Mouse (Mus musculus) heart, embryonic 16.5 days (tissue): ENCODE data around the gene P2rx7. TPM values are rescaled to one million over a fixed set of nuclear protein-coding genes. Genes with fewer than 3 reads are reported as not detected.

Source experiments
- ATAC-seq: fragments of 200-750 bp; cut with Nextera tagmentation; replicated peaks from 2 replicates; pipeline ENCODE4 v1.8.0; 2017; ENCODE audit warnings: moderate number of reproducible peaks; ENCODE audit not compliant: insufficient read depth, low FRiP score; ENCODE audit errors: extremely low read depth
- H3K27ac ChIP-seq: fragments of 300-500 bp; sonication (generic); 2 replicates; pipeline ENCODE4 v1.5.1; 2014; ENCODE audit warnings: mild to moderate bottlenecking, low read length, control low read depth, moderate library complexity
- H3K27me3 ChIP-seq: fragments of 300-500 bp; sonication (generic); 2 replicates; pipeline ENCODE4 v1.6.1; 2014; ENCODE audit warnings: low read length, mixed read lengths; ENCODE audit not compliant: control insufficient read depth, insufficient read depth
- H3K36me3 ChIP-seq: fragments of 300-500 bp; sonication (generic); 2 replicates; pipeline ENCODE4 v1.6.1; 2014; ENCODE audit not compliant: control insufficient read depth, insufficient read depth
- H3K4me1 ChIP-seq: fragments of 300-500 bp; sonication (generic); 2 replicates; pipeline ENCODE4 v1.6.1; 2014; ENCODE audit warnings: low read length, mixed read lengths; ENCODE audit not compliant: control insufficient read depth, insufficient read depth
- H3K4me2 ChIP-seq: fragments of 300-500 bp; sonication (generic); 2 replicates; pipeline ENCODE4 v1.6.1; 2014; ENCODE audit warnings: low read depth, mild to moderate bottlenecking, control low read depth, low read length
- H3K4me3 ChIP-seq: fragments of 300-500 bp; sonication (generic); 2 replicates; pipeline ENCODE4 v1.5.1; 2014; ENCODE audit warnings: mild to moderate bottlenecking, control low read depth, low read length
- H3K9ac ChIP-seq: fragments of 300-500 bp; sonication (generic); 2 replicates; pipeline ENCODE4 v1.6.1; 2014; ENCODE audit warnings: low read length, control low read depth
- H3K9me3 ChIP-seq: fragments of 300-500 bp; sonication (generic); replicated peaks from 2 replicates; pipeline ENCODE4 v1.6.1; 2016; ENCODE audit warnings: low read length; ENCODE audit not compliant: control insufficient read depth
- WGBS: fragments of 180-500 bp; shearing (Covaris S2); extraction: QIAGEN DNeasy Blood & Tissue Kit; methylation state at CpG from one replicate; pipeline ENCODE4 v1.1.7; 2014; 5-methylcytosine and 5-hydroxymethylcytosine counted together
- polyA plus RNA-seq: library from polyadenylated mRNA; unstranded; fragments of >200 nt; fragmentation: Nextera tagmentation; extraction: Ambion mirVana; gene quantifications from 2 replicates; pipeline ENCODE4 v1.2.1, GENCODE M21; 2015

Gene P2rx7
- polyA plus RNA-seq, 1 experiment from 2014 or later: 2.7 TPM

DNA sequence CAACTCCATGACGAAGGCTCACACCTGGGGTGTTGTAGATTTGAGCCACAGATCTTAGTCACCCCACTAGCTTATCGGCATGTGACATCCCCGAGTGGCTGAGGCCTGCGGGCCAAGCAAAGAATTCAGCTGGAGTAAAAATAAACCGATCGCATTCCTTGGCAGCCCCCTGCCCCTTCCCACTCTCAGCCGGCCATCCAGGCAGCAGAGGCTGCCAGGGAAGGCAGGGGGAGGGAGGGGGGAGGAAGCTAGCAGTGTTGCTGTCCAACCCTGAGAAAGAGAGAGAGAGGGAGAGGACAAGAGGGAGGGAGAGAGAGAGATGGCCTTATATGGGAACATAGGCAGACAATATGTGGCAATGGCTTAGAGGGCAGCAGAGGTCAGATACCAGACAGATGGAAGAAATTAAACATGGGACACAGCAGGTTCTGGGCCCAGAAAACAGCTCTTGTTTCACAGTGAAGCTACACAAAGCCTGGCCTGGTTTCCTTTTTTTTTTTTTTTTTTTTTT lies 22.3 kb upstream of the P2rx7 start:
- no peaks in the 10 kb centered on the region for H3K36me3 ChIP-seq
- 6% methylated on average over 7 of the region's 7 CpGs for WGBS
- ATAC-seq: peak; percentile 94
- no peaks in the 10 kb centered on the region for H3K27me3 ChIP-seq
- H3K4me3 ChIP-seq: no peak overlapping the region
- no peaks in the 10 kb centered on the region for H3K9me3 ChIP-seq
- H3K4me1 ChIP-seq: peaks cover 38% of the 10 kb centered on the region
- H3K4me2 ChIP-seq: 0 out of 2 replicates have a peak overlapping the region, but pooled peaks have one; percentile 7
- peak overlapping the region; percentile 56 for H3K9ac ChIP-seq
- H3K27ac ChIP-seq: peak overlapping the region; percentile 98

DNA sequence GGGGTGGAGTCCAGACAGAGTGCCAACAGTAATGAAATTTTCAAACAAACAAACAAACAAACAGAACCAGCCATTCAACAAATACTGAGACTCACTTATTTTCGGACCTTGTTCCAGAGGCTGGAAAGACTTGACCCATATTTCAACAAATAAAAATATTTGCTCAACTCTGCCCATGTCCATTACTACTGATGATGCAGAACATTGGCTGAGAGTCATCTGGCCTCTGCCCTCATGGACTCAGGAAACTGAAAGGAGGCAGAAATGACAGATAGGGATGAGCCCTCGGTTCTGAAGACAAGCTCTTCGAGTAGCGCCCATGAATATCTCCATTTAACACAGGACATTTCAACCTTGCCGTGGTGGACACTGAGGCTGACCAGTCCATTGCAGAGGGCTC lies 21.2 kb upstream of the P2rx7 start:
- no peak for ATAC-seq
- Histone ChIP-seq H3K27me3 (no peaks in the 10 kb centered on the region), H3K9ac (no peak overlapping the region), H3K4me1 (peaks cover 42% of the 10 kb centered on the region), H3K9me3 (no peaks in the 10 kb centered on the region), H3K4me2 (no peak overlapping the region), H3K36me3 (no peaks in the 10 kb centered on the region), H3K4me3 (no peak overlapping the region), H3K27ac (peak overlapping the region; percentile 98)
- 89% methylated on average over 5 of the region's 5 CpGs for WGBS

DNA sequence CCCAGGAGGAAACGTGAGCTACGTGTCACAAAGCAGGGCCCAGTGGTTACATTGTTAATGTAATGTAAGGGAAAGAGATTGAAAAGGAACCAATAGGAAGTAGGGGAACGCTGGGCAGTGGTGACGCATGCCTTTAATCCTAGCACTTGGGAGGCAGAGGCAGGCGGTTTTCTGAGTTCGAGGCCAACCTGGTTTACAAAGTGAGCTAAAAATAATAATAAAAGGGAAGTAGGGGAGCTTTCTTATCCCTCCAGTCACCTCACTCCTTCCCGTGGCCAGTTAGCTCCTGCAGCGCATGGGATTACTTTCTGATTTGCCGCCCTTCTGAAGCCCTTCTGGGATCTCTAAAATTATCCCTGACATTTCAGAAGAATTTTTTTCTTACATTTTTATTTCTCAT lies 19.9 kb upstream of the P2rx7 start:
- H3K36me3 ChIP-seq: no peaks in the 10 kb centered on the region
- 74% methylated on average over 9 of the region's 9 CpGs for WGBS
- no peak for ATAC-seq
- H3K9ac ChIP-seq: no peak overlapping the region
- H3K4me2 ChIP-seq: no peak overlapping the region
- no peak overlapping the region for H3K27ac ChIP-seq
- H3K4me3 ChIP-seq: no peak overlapping the region
- H3K27me3 ChIP-seq: no peaks in the 10 kb centered on the region
- no peaks in the 10 kb centered on the region for H3K9me3 ChIP-seq
- H3K4me1 ChIP-seq: peaks cover 33% of the 10 kb centered on the region

DNA sequence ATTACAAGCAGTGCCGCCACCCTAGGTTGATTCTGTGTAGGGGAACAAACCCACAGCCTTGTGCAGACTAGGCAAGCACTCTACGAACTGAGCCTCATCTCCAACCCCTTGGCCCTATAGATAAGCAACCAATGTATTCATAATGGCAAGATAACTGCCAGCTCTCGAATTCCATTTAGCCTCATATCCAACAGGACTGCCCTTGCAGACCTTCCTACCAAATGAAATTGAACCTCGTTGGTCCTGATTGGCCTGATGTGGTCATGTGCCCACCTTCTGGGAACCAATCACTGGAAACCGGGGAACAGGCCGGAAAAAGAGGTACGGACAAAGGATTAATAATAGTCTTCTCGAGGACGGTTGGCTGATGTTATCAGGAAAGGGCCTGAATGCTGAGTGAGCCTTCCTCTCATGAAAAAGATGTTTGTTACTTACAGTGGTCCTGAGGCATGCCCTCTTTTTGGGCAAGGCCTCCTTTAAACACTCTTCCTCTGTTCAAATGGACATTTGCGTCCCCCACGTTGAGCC lies 18.7 kb upstream of the P2rx7 start:
- 77% methylated on average over 11 of the region's 11 CpGs for WGBS

DNA sequence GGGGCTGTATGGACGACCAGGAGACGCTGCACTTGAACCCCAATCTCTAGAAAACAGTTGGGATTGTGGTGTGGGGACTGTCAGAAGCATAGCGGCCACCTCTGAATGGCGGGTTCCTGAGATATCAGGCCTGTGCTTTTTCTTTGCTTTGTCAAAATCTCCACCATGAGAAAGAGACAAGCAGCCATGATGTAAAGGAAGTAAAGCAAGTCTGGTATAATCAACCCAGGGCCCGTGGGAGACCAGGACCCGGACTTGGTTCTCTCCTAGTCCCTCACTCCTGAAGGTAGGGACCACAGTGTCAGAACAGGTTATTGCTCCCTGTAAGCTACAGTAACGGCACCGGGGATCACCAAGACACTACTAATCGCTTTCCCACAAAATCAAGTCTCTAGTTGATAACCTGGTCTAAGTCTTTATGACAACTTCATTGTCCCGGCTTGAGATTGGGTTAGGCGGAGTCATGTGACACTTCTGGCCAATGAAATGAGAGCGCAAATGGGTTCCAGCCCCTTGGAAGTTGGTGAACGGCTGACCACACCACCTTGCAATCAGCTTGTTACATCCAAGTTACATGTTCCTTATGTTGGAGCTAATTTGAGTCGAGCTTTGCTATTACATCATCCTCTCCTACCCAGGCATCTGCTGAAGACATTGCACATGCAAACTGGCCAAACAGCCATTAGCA lies 18.0 kb upstream of the P2rx7 start:
- H3K4me3 ChIP-seq: no peak overlapping the region
- no peak overlapping the region for H3K27ac ChIP-seq
- no peaks in the 10 kb centered on the region for H3K36me3 ChIP-seq
- no peaks in the 10 kb centered on the region for H3K9me3 ChIP-seq
- no peak overlapping the region for H3K9ac ChIP-seq
- H3K4me2 ChIP-seq: no peak overlapping the region
- H3K4me1 ChIP-seq: peaks cover 20% of the 10 kb centered on the region
- H3K27me3 ChIP-seq: no peaks in the 10 kb centered on the region
- 81% methylated on average over 14 of the region's 14 CpGs for WGBS
- ATAC-seq: no peak

More for the DNA sequence above, 18.7 kb upstream of the P2rx7 start:
- H3K27ac ChIP-seq: no peak overlapping the region
- no peak overlapping the region for H3K4me2 ChIP-seq
- H3K4me3 ChIP-seq: no peak overlapping the region
- no peaks in the 10 kb centered on the region for H3K9me3 ChIP-seq
- H3K9ac ChIP-seq: no peak overlapping the region
- H3K4me1 ChIP-seq: peaks cover 27% of the 10 kb centered on the region
- ATAC-seq: no peak
- H3K36me3 ChIP-seq: no peaks in the 10 kb centered on the region
- no peaks in the 10 kb centered on the region for H3K27me3 ChIP-seq

DNA sequence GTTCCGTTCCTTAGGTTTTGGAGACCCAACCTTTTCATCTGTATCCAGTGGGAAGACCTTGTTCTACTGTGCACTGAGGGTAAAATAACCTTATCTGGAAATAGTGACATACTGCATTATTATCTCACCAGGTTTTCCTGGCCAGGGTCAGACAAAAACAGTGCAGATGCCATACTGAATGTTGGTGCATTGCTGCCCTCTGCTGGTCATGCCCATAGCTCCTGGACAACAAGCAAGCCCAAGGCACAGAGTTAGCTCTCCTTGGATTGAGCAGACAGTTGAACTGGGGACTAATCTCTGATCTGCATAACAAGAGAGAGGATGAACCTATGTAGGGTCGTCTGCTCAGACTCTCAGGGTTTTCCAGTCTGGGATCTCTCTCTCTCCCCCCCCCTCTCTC lies 16.5 kb upstream of the P2rx7 start:
- H3K36me3 ChIP-seq: no peaks in the 10 kb centered on the region
- no peak overlapping the region for H3K4me3 ChIP-seq
- H3K4me1 ChIP-seq: peaks cover 9% of the 10 kb centered on the region
- peak overlapping the region; percentile 43 for H3K27ac ChIP-seq
- H3K4me2 ChIP-seq: no peak overlapping the region
- no peak overlapping the region for H3K9ac ChIP-seq
- WGBS: 17% methylated on average over 2 of the region's 2 CpGs
- H3K27me3 ChIP-seq: no peaks in the 10 kb centered on the region
- peak; percentile 84 for ATAC-seq
- no peaks in the 10 kb centered on the region for H3K9me3 ChIP-seq

DNA sequence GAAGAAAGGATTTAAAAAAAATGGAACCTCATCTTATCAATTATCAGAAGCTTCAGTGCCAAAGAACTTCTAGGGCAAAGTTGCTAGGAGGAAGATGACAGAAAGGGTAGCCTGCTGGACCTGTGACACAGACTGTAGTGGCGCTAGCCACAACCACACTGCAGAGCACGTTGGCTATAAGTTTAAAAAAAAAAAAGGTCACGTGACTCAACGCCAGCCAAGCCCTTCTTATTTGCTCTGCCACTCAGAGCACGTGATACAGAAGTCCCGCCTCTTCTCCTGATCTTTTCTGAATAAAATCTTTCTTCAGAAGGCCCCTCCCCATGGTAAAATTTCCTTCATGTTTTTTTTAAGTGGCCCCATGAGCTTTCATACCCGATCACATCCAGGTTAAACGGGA lies 8.5 kb upstream of the P2rx7 start:
- Histone ChIP-seq H3K4me3 (no peak overlapping the region), H3K27me3 (no peaks in the 10 kb centered on the region), H3K9me3 (no peaks in the 10 kb centered on the region), H3K4me2 (no peak overlapping the region), H3K27ac (no peak overlapping the region), H3K4me1 (peaks cover 3% of the 10 kb centered on the region; the same call in 1 of the 2 replicates), H3K36me3 (no peaks in the 10 kb centered on the region), H3K9ac (no peak overlapping the region)
- ATAC-seq: no peak
- WGBS: 76% methylated on average over 8 of the region's 8 CpGs

DNA sequence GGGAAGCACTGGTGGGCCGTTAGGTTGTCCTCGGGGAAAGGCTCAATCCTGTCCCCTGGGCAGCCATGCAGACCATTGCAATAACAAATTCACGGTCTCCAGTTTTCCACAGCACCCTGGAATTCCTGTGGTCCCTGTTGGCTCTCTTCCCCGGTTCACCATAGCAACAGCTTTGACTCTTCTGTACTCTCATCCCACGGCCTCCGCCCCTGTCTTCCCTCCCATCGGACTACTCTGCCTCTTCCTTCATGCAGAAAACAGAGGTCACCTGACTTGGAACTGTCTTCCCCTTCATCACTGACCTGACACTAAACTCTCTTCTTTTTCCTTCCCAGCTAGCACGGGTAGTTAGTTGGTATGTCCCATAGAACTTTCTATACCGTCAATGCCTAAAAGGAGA lies 7.4 kb upstream of the P2rx7 start:
- Histone ChIP-seq H3K9ac (no peak overlapping the region), H3K27ac (no peak overlapping the region), H3K4me2 (no peak overlapping the region), H3K9me3 (no peaks in the 10 kb centered on the region), H3K4me1 (peaks cover 3% of the 10 kb centered on the region; the same call in 1 of the 2 replicates), H3K27me3 (no peaks in the 10 kb centered on the region), H3K36me3 (no peaks in the 10 kb centered on the region), H3K4me3 (no peak overlapping the region)
- no peak for ATAC-seq
- WGBS: 70% methylated on average over 9 of the region's 9 CpGs

DNA sequence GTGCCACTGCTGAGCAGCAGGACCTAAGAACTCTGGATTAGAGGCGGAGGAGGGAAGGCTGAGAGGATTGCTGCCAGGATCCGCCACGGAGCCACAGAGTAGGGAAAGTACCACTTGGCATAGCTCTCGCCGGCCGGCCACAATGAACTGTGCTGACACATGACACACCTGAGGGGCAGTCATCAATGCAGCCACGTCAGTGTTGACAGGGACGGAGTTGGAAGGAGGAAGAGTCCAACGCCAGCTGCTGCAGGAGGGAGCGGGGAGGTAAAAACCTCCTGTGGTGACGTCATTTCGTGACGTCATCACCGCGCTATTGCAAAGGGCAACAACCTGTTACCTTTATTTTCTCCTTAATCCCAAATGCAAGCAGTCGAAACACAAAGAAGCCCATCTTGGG lies 6.8 kb upstream of the P2rx7 start:
- 0 out of 2 replicates have a peak, but pooled peaks have one; percentile 47 for ATAC-seq
- Histone ChIP-seq H3K9ac (no peak overlapping the region), H3K4me1 (peaks cover 3% of the 10 kb centered on the region; the same call in 1 of the 2 replicates), H3K27ac (no peak overlapping the region), H3K4me3 (peak overlapping the region; percentile 27; the same call in 1 of the 2 replicates), H3K27me3 (no peaks in the 10 kb centered on the region), H3K36me3 (no peaks in the 10 kb centered on the region), H3K9me3 (no peaks in the 10 kb centered on the region), H3K4me2 (peak overlapping the region; percentile 60)
- WGBS: 20% methylated on average over 16 of the region's 16 CpGs
